Mouse (Mus musculus): ENCODE data around the gene Fndc4.

Fndc4 gene

DNA sequence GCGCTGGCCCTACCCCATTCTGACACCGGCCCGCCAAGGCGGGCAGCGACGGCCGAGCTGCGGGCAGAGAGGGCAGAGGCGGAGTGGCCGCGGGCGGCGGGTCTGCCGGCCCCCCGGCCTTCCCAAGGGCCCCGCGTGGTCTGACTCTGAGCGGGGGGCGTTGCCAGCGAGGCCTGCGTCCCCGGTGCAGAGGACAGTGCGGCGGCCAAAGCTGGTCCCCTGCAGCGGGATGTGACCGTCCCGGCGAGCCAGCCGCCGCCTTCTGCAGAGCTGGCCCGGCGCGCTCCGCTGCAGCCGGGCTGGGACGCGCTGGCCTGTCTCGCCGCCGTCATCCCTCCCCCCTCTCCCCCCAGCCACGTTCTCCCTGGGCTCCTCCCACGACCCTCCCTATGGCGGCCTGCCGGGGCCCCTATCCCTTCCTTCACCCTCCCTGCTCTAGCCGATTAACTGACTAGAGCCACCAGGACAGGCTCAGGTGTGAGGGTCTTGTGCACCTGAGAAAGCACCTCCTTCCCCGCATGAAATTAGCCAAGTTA, at the start of gene Fndc4:
TSS of gene Fndc4 (minus strand) at position 475 of the 536 bp plus-strand sequence.
- no peak for TF ChIP-seq GATA4 (IDR thresholded peaks at IDR 0.05; ENCODE audit: insufficient replicate concordance, low read length)

DNA sequence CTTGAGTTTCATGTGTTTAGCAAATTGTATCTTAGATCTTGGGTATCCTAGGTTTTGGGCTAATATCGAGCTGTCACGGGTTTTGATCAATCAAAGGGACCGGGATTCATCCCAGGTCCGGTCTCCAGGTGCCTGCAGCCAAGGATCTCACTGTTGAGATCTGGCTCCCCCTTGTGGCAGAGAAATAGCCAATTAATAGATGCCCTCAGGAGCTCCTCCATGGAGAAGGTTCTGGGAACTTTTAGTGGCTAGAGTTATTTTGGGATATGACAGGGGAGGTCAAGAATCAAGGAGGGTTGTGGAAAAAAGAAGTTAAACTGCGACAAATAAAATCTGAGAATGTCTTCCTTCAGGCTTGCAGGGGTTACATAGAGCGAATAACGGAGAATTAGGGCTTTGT, 32.4 kb upstream of the Fndc4 start:
- TF ChIP-seq GATA4 (IDR thresholded peaks at IDR 0.05; ENCODE audit: insufficient replicate concordance, low read length), result no peak

DNA sequence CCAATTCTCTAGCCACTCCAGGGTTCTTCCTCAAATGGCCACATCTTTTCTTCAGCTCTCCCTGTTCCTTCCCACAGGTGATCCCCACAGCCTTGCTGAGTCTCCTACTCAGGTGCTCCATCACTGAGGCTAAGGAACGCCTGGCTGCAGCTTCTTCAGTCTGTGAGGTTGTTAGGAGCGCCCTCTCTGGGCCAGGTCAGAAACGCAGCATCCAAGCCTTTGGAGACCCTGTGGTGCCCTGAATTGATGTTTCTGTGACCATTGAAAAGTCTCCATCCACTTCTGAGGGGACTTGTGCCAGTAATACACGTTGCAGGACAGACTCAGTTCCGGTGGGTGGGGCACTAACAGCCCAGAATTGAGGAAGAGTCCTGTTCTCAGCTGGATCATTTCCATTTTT, 31.0 kb upstream of the Fndc4 start:
- TF ChIP-seq GATA4 (IDR thresholded peaks at IDR 0.05; ENCODE audit: insufficient replicate concordance, low read length), result no peak

DNA sequence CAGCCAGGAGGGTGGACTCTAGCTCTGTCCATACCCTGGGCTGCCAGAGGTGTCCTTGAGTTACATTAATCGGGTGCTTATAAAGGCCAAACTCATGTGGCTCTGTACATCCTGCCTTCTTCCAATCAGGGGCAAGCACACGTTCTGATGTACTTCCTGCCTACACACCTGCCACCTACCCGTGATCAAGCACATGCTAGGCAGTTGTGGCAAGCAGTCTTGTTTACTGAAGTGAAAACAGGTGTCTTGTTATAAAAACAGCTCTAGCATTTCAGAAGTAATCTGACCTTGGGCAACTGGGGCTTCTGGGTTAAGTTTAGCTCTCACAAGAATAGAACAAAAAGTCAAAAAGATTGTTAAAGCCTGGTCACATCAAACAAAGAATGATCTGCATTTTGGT, 28.2 kb upstream of the Fndc4 start:
- no peak for TF ChIP-seq GATA4 (IDR thresholded peaks at IDR 0.05; ENCODE audit: insufficient replicate concordance, low read length)

DNA sequence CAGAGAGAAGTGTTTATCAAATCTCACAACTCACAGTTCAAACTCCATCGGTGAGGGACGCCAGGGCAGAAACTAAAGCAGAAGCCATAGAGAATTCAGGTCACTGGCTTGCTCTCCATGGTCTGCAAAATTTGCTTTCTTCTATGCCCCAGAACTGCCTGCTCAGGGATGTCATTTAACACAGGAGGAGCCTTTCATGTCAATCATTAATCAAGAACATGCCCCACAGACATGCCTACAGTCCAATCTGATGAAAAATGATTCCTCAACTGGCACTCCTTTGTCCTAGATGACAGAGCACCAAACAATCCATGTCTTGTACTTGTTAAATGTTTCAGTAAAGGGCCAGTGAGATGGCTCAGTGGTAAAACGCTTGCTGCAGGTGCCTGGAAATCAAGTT, 26.9 kb upstream of the Fndc4 start:
- no peak for TF ChIP-seq GATA4 (IDR thresholded peaks at IDR 0.05; ENCODE audit: insufficient replicate concordance, low read length)

DNA sequence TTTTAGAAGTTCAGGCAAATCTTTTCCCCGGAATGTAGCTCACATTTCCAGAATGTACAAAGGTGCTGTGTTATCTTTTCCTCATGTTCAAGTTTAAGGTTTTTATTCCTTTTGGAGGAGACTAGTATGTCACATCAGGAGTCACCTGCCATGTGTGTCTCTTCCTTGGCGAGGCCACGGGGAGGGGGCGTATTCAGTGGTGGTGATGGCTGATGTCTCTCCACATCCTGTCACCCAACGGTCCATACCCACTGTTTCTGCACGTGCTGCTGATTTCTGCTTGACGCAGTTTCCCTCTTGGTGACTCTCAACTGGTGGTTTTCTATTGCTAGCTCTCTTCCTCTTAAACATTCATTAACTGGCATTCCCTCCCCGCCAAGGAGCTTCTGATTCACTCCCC, 16.9 kb upstream of the Fndc4 start:
- TF ChIP-seq GATA4 (IDR thresholded peaks at IDR 0.05; ENCODE audit: insufficient replicate concordance, low read length), result no peak

DNA sequence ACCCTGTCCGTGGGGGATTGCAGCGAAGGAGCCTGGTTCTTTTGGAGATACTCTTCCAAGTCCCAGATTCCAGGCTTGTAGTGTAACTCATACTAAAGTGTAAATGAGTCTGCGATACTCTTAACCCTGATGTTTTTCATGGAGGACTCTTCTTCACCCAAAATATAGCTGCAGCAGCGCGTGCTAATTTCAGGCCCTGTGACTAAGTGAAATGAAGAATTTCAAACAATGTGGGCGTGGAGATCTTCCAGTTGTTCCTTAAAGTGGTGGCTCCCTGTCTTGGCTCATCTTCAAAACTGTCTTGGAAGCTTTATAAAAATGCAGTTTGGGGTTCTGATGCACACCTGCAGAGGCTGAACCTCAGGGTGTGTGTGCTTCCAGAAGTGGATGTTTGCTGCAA, 7.2 kb upstream of the Fndc4 start:
- TF ChIP-seq GATA4 (IDR thresholded peaks at IDR 0.05; ENCODE audit: insufficient replicate concordance, low read length), result no peak

DNA sequence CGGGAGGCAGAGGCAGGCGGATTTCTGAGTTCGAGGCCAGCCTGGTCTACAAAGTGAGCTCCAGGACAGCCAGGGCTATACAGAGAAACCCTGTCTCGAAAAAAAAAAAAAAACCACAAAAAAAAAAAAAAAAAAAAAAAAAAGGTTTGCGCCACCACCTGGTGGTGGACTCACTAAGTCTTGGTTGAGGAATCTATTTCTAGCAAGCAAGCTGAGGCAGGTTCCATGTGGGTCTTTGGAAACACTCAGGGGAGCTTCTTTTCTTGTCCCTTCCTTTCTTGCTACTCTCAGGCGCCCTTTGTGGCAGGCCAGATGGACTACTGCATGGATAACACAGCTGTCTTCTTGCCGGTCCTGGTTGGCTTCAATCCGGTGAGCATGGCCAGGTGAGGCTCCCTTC, 6.0 kb upstream of the Fndc4 start:
- no peak for TF ChIP-seq GATA4 (IDR thresholded peaks at IDR 0.05; ENCODE audit: insufficient replicate concordance, low read length)

DNA sequence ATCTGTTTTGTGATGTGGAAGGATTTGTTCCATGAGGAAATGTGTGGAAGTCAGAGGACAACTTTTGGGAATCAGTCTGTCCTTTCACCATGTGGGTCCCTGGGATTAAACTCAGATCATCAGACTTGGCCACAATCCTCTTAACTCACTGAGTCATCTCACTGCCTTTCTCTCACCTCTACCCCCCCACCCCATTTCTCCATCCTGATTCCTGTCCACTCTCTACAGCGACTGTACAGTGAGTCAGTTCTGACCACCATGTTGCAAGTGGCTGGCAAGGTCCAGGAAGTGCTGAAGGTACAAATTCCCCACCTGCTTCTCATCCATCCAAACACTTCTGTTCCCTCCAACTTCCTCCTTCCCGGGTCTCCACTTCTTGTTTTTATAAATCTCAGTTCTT, 2.6 kb upstream of the Fndc4 start:
- TF ChIP-seq GATA4 (IDR thresholded peaks at IDR 0.05; ENCODE audit: insufficient replicate concordance, low read length), result no peak

DNA sequence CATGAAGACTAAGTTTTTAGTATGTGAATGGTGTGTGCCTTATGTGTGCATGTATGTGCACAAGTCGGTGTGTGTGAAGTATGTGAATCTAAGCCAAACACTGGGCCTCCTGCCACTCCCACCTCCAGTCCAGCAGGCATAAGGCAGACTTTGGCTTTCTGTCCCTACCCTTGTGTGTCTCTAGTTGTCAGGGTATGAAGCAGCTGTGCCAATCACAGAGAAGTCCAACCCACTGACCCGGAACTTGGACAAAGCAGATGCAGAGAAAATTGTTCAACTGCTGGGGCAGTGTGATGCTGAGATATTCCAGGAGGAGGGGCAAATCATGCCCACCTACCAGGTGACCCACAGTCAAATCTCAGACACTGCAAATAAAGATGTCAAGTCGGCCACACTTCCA, 2.1 kb upstream of the Fndc4 start:
- no peak for TF ChIP-seq GATA4 (IDR thresholded peaks at IDR 0.05; ENCODE audit: insufficient replicate concordance, low read length)

DNA sequence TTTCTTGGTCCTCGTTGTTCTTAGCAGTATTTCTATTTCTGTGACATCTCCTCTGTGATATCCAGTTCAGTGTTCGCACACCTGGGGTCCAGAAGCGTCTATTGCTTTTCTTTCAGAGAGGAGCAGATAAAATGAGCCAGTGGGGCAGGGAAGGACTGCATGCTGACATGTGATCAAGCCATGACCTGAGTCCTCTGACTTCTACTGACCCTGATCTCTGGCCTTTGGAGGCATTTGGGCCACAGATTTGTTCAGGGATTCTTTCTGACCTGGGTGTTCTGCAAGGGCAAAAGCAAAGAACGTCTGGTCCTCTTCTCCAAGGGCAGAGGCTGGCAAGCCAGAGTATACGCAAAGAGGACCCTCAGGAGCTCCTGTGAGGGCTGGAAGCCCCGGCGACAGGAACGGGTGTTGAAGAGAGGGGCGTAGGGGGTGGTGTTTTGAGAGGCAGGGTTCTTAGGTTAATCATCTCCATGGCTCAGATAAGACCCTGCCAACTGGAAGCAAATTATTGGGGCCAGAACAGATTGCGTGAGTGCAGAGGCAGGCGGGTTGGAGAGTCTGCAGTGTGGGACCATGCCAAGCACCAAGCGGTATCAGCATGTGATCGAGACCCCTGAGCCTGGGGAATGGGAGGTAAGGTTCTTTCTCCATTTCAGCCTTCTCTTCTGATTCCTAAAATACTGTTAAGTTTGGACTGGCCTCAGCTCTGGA, 1.3 kb upstream of the Fndc4 start, which contains the start of gene Gckr:
TSS of gene Gckr (plus strand) at position 397 of the 711 bp plus-strand sequence.
- peak; percentile 89; the same call in 1 of the 2 replicates for TF ChIP-seq GATA4 (IDR thresholded peaks at IDR 0.05; ENCODE audit: insufficient replicate concordance, low read length)

DNA sequence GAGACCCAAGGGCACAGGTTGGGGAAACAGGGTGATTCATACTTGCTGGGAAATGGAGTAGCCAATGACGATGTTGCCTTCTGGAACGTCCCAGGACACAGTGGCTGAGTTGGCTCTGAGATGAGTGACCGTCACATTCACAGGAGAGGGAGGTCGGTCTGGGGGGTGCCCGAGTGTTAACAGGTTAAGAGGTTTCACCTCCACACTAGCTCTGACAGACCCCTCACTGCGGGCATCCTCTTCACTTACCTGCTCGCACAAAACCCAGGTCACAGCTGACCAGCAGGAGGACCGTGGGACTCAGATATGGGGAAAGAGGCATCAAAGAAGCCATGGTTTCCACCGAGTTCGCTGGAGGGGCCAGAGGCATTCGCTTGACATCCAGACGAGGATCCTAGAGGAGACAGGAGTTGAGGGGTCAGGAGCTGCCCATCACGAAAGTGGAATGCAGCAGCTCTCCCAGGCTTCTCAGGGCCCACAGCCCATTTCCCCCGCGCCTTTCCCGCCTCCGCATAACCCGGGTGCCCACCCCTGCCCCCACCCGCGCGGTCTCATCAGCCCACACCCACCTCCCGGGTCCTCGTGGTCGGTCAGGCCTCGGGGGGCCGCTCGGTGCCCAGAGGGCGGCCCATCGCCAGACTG, 795 bp downstream of the Fndc4 start:
- no peak for TF ChIP-seq GATA4 (IDR thresholded peaks at IDR 0.05; ENCODE audit: insufficient replicate concordance, low read length)

DNA sequence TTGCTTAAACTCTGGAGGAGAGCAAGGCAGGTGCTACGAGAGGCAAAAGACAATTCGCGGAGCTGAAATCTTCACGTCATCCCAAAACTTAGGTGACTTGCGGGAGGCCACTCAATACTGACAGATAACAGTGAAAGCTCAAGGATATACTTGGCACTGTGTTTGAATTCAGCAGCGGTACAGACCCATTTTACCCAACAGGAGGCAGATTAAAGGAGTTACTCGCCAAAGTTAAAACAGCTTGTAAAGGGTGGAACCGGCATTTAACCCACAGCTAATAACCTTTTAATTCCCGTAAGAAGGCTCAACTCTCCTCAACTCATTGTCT, 4.6 kb downstream of the Fndc4 start:
- peak; percentile 50; the same call in 1 of the 2 replicates for TF ChIP-seq GATA4 (IDR thresholded peaks at IDR 0.05; ENCODE audit: insufficient replicate concordance, low read length)

DNA sequence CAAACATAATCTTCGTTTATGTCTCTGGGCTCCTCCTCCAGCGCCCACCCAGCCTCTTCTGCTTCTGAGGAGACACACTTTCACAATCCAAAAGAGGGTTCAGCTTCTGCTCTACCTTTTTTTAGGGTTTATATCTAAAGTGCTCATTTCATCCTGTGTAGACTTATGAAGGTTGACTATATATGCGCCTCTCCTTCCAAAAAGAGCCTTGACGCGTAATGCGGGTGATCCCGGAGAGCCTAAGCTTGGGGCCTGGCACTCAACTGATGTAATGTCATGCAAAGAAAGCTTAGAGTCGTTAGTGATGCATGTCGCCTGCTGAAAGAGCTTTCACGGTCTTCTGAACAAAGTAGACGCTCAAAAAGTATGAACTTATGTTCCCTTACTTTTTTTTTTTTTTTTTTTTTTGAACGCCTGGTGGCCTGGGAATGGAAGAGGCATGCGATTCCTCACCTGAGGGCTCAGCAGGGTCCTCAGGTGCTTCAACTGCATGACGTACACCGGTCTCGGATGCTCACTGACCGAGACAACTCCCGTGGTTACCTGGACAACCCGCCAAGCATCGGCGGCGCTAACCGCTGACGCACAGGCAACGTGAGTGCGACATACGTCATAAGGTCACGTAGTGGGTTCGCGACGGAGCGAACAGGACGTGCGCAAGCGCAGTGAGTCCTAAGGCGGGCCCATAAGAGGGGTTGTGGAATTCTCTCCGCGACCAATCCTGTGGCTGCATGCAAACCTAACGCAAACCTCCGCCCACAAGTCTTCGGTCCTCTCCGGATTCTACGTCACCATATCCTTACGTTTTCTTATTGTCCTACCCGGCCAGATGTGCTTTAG, 5.1 kb downstream of the Fndc4 start, which contains the start of gene Ift172:
TSS of gene Ift172 (minus strand) at position 596 of the 840 bp plus-strand sequence.
- no peak for TF ChIP-seq GATA4 (IDR thresholded peaks at IDR 0.05; ENCODE audit: insufficient replicate concordance, low read length)

DNA sequence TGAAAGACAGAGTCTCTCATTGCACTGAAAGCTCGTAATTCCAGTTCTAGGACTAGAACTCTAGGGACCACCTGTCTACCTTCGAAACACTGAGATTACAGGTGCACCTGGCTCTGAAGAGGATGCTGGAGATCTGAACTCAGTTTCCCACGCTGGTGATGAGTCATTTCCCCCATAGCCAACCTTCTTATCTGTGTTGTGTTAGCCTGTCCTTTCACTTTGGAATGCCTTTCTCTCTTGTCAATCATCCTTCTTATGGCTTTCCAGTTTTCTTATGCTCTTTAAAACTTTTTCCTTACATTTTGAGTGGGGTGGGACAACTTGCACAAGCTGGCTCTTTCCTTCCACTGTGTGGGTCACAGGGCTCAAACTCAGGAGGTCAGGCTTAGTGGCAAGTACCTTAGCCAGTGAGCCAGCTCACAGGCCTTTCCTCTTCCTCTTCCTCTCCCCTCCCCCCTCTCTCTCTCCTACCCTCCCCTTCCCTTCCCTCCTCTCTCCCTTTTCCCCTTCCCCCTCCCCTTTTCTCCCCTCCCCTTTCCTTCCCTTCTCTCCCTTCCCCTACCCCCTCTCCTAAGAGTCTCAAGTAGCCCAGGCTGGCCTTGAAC, 6.2 kb downstream of the Fndc4 start:
- no peak for TF ChIP-seq GATA4 (IDR thresholded peaks at IDR 0.05; ENCODE audit: insufficient replicate concordance, low read length)

Data from liver, adult (tissue).